Mouse (Mus musculus): Measurements from ENCODE around the gene Nub1. TPM values are rescaled to one million over a fixed set of nuclear protein-coding genes. Genes with fewer than 3 reads are reported as not detected.
A peak's percentile ranks its signal among the peaks of the same experiment; 100 is the strongest.

The Nub1 gene
- polyA plus RNA-seq, 1 experiment from 2014 or later = 26.6 TPM

- peak; percentile 64 for ATAC-seq (replicated peaks; ENCODE audit: low FRiP score)
- H3K27ac ChIP-seq (ENCODE audit: low read depth, low read length) = no peak overlapping the region
- no peaks in the 10 kb centered on the region for H3K36me3 ChIP-seq (ENCODE audit: control insufficient read depth, insufficient read depth, low read length)
- peak overlapping the region; percentile 7; the same call in 1 of the 2 replicates for H3K4me2 ChIP-seq
- H3K9me3 ChIP-seq (ENCODE audit: control insufficient read depth, low read length) = no peaks in the 10 kb centered on the region
- peaks cover 23% of the 10 kb centered on the region for H3K4me1 ChIP-seq (replicated peaks; ENCODE audit: control insufficient read depth, insufficient read depth, low read length)
- H3K4me3 ChIP-seq (ENCODE audit: low read depth, low read length) = no peak overlapping the region
- H3K9ac ChIP-seq (ENCODE audit: low read depth, low read length) = no peak overlapping the region
- 57% methylated on average over 12 of the region's 12 CpGs for WGBS
- peaks cover 41% of the 10 kb centered on the region for H3K27me3 ChIP-seq (replicated peaks; ENCODE audit: control insufficient read depth, insufficient read depth, low read length)
- no peak for DNase-seq (ENCODE audit: low spot score)
Observed at GRCm38 (mm10) chr5:24726901-24727836, 41.8 kb downstream of the Nub1 start.

DNA sequence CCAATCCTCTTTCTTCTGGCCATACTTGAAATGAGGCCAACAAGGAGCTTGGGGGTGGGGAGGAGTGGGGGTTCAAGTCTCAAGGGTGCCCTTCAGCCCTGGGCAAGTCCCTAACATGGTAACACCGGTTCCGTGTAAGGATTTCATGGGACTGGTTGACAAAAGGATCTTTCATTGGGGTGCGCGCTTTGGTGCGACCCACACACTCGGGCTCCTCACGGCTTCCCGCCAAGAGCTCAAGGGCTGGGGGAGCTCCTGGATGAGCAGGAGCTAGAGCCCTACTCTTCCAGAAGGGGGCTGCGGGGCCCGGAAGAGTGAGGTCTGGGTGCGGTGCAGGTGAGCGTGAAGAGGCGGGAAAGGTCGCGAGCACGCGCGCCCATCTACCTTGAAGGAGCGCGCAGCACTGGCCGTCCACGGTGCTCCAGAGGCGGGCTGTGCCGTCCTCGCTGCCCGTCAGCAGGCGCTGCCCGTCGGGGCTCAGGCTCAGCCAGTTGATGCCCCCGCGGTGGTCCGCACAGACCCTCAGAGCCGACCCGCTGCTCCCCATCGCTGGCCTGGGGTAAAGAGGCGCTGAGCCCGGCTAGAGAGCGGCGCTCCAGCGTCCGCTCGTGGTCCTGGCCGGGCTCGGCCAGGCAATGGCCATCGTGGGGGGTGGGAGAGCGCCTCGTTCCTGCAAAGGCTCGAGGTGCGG is 44.6 kb downstream of the Nub1 start:
- Histone ChIP-seq H3K27me3 (replicated peaks; ENCODE audit: control insufficient read depth, insufficient read depth, low read length) (peaks cover 41% of the 10 kb centered on the region), H3K4me2 (peak overlapping the region; percentile 69), H3K4me1 (replicated peaks; ENCODE audit: control insufficient read depth, insufficient read depth, low read length) (peaks cover 34% of the 10 kb centered on the region), H3K9me3 (ENCODE audit: control insufficient read depth, low read length) (no peaks in the 10 kb centered on the region), H3K9ac (ENCODE audit: low read depth, low read length) (peak overlapping the region; percentile 47), H3K4me3 (ENCODE audit: low read depth, low read length) (peak overlapping the region; percentile 57), H3K36me3 (ENCODE audit: control insufficient read depth, insufficient read depth, low read length) (no peaks in the 10 kb centered on the region), H3K27ac (ENCODE audit: low read depth, low read length) (no peak overlapping the region; the same call in 1 of the 2 replicates)
- ATAC-seq (replicated peaks; ENCODE audit: low FRiP score) (no peak), DNase-seq (ENCODE audit: low spot score) (peak; percentile 38)
- 3% methylated on average over 49 of the region's 49 CpGs for WGBS

- DNase-seq (ENCODE audit: low spot score) (peak; percentile 55), ATAC-seq (replicated peaks; ENCODE audit: low FRiP score) (no peak)
- Histone ChIP-seq H3K27ac (ENCODE audit: low read depth, low read length) (no peak within 1 kb of the TSS; the same call in 1 of the 2 replicates), H3K27me3 (replicated peaks; ENCODE audit: control insufficient read depth, insufficient read depth, low read length) (peaks cover 41% of the 10 kb centered on the region), H3K9me3 (ENCODE audit: control insufficient read depth, low read length) (no peaks in the 10 kb centered on the region), H3K4me3 (ENCODE audit: low read depth, low read length) (peak within 1 kb of the TSS; percentile 57), H3K9ac (ENCODE audit: low read depth, low read length) (peak within 1 kb of the TSS; percentile 47), H3K36me3 (ENCODE audit: control insufficient read depth, insufficient read depth, low read length) (no peaks in the 10 kb centered on the region), H3K4me2 (peak within 1 kb of the TSS; percentile 69), H3K4me1 (replicated peaks; ENCODE audit: control insufficient read depth, insufficient read depth, low read length) (peaks cover 33% of the 10 kb centered on the region)
- WGBS = under 1% methylated on average over 23 of the region's 23 CpGs
Observed at GRCm38 (mm10) chr5:24730488-24730871, 45.1 kb downstream of the Nub1 start, which contains the start of gene Wdr86. Gene Wdr86 (minus strand): TSS chr5:24730727.

DNA sequence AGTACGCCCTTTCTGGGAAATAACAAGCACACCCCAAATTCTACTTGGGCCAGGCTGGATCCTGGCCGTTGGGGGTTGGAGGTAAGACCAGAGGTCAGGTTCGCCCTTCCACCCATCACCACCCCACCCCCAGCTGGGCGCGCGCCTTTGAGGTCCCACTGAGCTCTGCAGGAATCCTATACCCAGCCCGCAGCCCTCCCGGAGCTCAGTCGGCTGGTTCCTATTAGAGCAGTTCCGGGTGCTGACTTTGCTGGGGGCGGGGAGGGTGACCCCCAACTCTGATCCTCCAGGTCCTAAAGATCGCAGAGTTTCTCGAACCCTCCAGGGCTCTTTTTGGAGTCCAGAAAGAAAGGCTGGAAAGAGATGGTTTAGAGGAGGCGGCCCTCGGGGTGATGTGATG is 45.7 kb downstream of the Nub1 start:
- H3K36me3 ChIP-seq (ENCODE audit: control insufficient read depth, insufficient read depth, low read length) = no peaks in the 10 kb centered on the region
- no peaks in the 10 kb centered on the region for H3K9me3 ChIP-seq (ENCODE audit: control insufficient read depth, low read length)
- 2% methylated on average over 15 of the region's 15 CpGs for WGBS
- peak overlapping the region; percentile 69 for H3K4me2 ChIP-seq
- H3K4me3 ChIP-seq (ENCODE audit: low read depth, low read length) = peak overlapping the region; percentile 57
- no peak for ATAC-seq (replicated peaks; ENCODE audit: low FRiP score)
- peak overlapping the region; percentile 36; the same call in 1 of the 2 replicates for H3K9ac ChIP-seq (ENCODE audit: low read depth, low read length)
- peaks cover 41% of the 10 kb centered on the region for H3K27me3 ChIP-seq (replicated peaks; ENCODE audit: control insufficient read depth, insufficient read depth, low read length)
- peaks cover 32% of the 10 kb centered on the region for H3K4me1 ChIP-seq (replicated peaks; ENCODE audit: control insufficient read depth, insufficient read depth, low read length)
- peak; percentile 50 for DNase-seq (ENCODE audit: low spot score)
- H3K27ac ChIP-seq (ENCODE audit: low read depth, low read length) = no peak overlapping the region

GRCm38 (mm10) chr5:24733134-24733533 is 47.8 kb downstream of the Nub1 start:
- 18% methylated on average over 8 of the region's 8 CpGs for WGBS
- DNase-seq (ENCODE audit: low spot score) = no peak
- no peak overlapping the region for H3K4me3 ChIP-seq (ENCODE audit: low read depth, low read length)
- H3K9ac ChIP-seq (ENCODE audit: low read depth, low read length) = no peak overlapping the region
- H3K9me3 ChIP-seq (ENCODE audit: control insufficient read depth, low read length) = no peaks in the 10 kb centered on the region
- peaks cover 32% of the 10 kb centered on the region for H3K4me1 ChIP-seq (replicated peaks; ENCODE audit: control insufficient read depth, insufficient read depth, low read length)
- H3K4me2 ChIP-seq = peak overlapping the region; percentile 34; the same call in 1 of the 2 replicates
- peak overlapping the region; percentile 41; the same call in 1 of the 2 replicates for H3K27ac ChIP-seq (ENCODE audit: low read depth, low read length)
- H3K36me3 ChIP-seq (ENCODE audit: control insufficient read depth, insufficient read depth, low read length) = no peaks in the 10 kb centered on the region
- ATAC-seq (replicated peaks; ENCODE audit: low FRiP score) = no peak
- H3K27me3 ChIP-seq (replicated peaks; ENCODE audit: control insufficient read depth, insufficient read depth, low read length) = peaks cover 39% of the 10 kb centered on the region

- peaks cover 35% of the 10 kb centered on the region for H3K4me1 ChIP-seq (replicated peaks; ENCODE audit: control insufficient read depth, insufficient read depth, low read length)
- H3K27ac ChIP-seq (ENCODE audit: low read depth, low read length) = no peak overlapping the region; the same call in 1 of the 2 replicates
- no peak overlapping the region for H3K9ac ChIP-seq (ENCODE audit: low read depth, low read length)
- 32% methylated on average over 7 of the region's 7 CpGs for WGBS
- H3K4me2 ChIP-seq = peak overlapping the region; percentile 34
- peak; percentile 80 for ATAC-seq (replicated peaks; ENCODE audit: low FRiP score)
- H3K27me3 ChIP-seq (replicated peaks; ENCODE audit: control insufficient read depth, insufficient read depth, low read length) = peaks cover 32% of the 10 kb centered on the region
- no peak for DNase-seq (ENCODE audit: low spot score)
- H3K4me3 ChIP-seq (ENCODE audit: low read depth, low read length) = no peak overlapping the region
- H3K9me3 ChIP-seq (ENCODE audit: control insufficient read depth, low read length) = no peaks in the 10 kb centered on the region
- no peaks in the 10 kb centered on the region for H3K36me3 ChIP-seq (ENCODE audit: control insufficient read depth, insufficient read depth, low read length)
Observed at GRCm38 (mm10) chr5:24733771-24734426, 48.6 kb downstream of the Nub1 start.

GRCm38 (mm10) chr5:24737595-24737994 is 52.3 kb downstream of the Nub1 start:
- 91% methylated on average over 10 of the region's 10 CpGs for WGBS
- DNase-seq (ENCODE audit: low spot score) (no peak), ATAC-seq (replicated peaks; ENCODE audit: low FRiP score) (no peak)
- no peak overlapping the region for H3K4me2 ChIP-seq
- no peak overlapping the region for H3K27ac ChIP-seq (ENCODE audit: low read depth, low read length)
- no peaks in the 10 kb centered on the region for H3K27me3 ChIP-seq (replicated peaks; ENCODE audit: control insufficient read depth, insufficient read depth, low read length)
- H3K4me1 ChIP-seq (replicated peaks; ENCODE audit: control insufficient read depth, insufficient read depth, low read length) = peaks cover 20% of the 10 kb centered on the region
- H3K9me3 ChIP-seq (ENCODE audit: control insufficient read depth, low read length) = no peaks in the 10 kb centered on the region
- no peak overlapping the region for H3K4me3 ChIP-seq (ENCODE audit: low read depth, low read length)
- no peak overlapping the region for H3K9ac ChIP-seq (ENCODE audit: low read depth, low read length)
- no peaks in the 10 kb centered on the region for H3K36me3 ChIP-seq (ENCODE audit: control insufficient read depth, insufficient read depth, low read length)

DNA sequence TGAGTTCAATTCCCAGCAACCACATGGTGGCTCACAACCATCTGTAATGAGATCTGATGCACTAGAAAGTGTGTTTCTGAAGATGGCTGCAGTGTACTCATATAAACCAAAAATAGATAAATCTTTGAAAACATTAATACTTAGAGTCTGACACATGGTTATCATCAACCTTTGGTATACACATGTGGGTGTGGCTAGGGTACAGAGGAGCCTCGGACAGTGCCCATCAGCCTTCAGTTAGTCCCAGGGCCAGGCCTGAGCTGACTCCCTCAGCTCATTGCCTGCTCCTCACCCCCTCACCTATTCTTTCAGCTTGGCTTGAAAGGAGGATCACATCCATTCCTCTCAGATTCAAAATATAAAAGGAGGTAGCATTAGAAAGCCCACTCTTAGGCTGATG is 53.2 kb downstream of the Nub1 start:
- peaks cover 11% of the 10 kb centered on the region for H3K4me1 ChIP-seq (replicated peaks; ENCODE audit: control insufficient read depth, insufficient read depth, low read length)
- H3K27ac ChIP-seq (ENCODE audit: low read depth, low read length) = peak overlapping the region; percentile 50; the same call in 1 of the 2 replicates
- H3K27me3 ChIP-seq (replicated peaks; ENCODE audit: control insufficient read depth, insufficient read depth, low read length) = no peaks in the 10 kb centered on the region
- ATAC-seq (replicated peaks; ENCODE audit: low FRiP score) (peak; percentile 56), DNase-seq (ENCODE audit: low spot score) (no peak)
- peak overlapping the region; percentile 13; the same call in 1 of the 2 replicates for H3K4me2 ChIP-seq
- WGBS = 50% methylated on average over 1 of the region's 1 CpGs
- no peak overlapping the region for H3K9ac ChIP-seq (ENCODE audit: low read depth, low read length)
- H3K9me3 ChIP-seq (ENCODE audit: control insufficient read depth, low read length) = no peaks in the 10 kb centered on the region
- no peak overlapping the region for H3K4me3 ChIP-seq (ENCODE audit: low read depth, low read length)
- no peaks in the 10 kb centered on the region for H3K36me3 ChIP-seq (ENCODE audit: control insufficient read depth, insufficient read depth, low read length)
